Mouse (Mus musculus) thymus, postnatal 25 days (tissue): ENCODE data around the gene Rhbdf2.
A peak's percentile ranks its signal among the peaks of the same experiment; 100 is the strongest.

Experiments used
- DNase-seq: peaks from one replicate; pipeline ENCODE4 v3.0.0; 2022

The Rhbdf2 gene

GRCm38 (mm10) chr11:116658238-116658637 is 31.4 kb upstream of the Rhbdf2 start:
- DNase-seq: no peak

GRCm38 (mm10) chr11:116657311-116658223 is 30.7 kb upstream of the Rhbdf2 start:
- DNase-seq: peak; percentile 42

- DNase-seq: no peak
Measured at GRCm38 (mm10) chr11:116656348-116657191, 29.8 kb upstream of the Rhbdf2 start.

GRCm38 (mm10) chr11:116654255-116654821 is 27.5 kb upstream of the Rhbdf2 start, which contains the start of gene Cygb:
Cygb (minus strand) TSS chr11:116654313.
- DNase-seq: no peak

- DNase-seq: no peak
Measured at GRCm38 (mm10) chr11:116653709-116654221, 26.9 kb upstream of the Rhbdf2 start.

GRCm38 (mm10) chr11:116653234-116653633 is 26.4 kb upstream of the Rhbdf2 start, which contains the start of gene Prcd:
Prcd (plus strand) TSS chr11:116653534.
- DNase-seq: no peak

- no peak for DNase-seq
Measured at GRCm38 (mm10) chr11:116652330-116653098, 25.7 kb upstream of the Rhbdf2 start.

GRCm38 (mm10) chr11:116651339-116651738 is 24.5 kb upstream of the Rhbdf2 start:
- DNase-seq: no peak

GRCm38 (mm10) chr11:116650811-116651210 is 24.0 kb upstream of the Rhbdf2 start:
- DNase-seq: no peak

- DNase-seq: no peak
Measured at GRCm38 (mm10) chr11:116649711-116650337, 23.0 kb upstream of the Rhbdf2 start.

GRCm38 (mm10) chr11:116648976-116649375 is 22.2 kb upstream of the Rhbdf2 start:
- no peak for DNase-seq

GRCm38 (mm10) chr11:116648213-116648921 is 21.5 kb upstream of the Rhbdf2 start:
- DNase-seq: no peak

- DNase-seq: no peak
Measured at GRCm38 (mm10) chr11:116647340-116647991, 20.6 kb upstream of the Rhbdf2 start.

GRCm38 (mm10) chr11:116646771-116647170 is 20.0 kb upstream of the Rhbdf2 start:
- no peak for DNase-seq

- no peak for DNase-seq
Measured at GRCm38 (mm10) chr11:116646136-116646535, 19.3 kb upstream of the Rhbdf2 start.

- no peak for DNase-seq
Measured at GRCm38 (mm10) chr11:116645446-116646110, 18.8 kb upstream of the Rhbdf2 start.

- DNase-seq: no peak
Measured at GRCm38 (mm10) chr11:116644225-116645112, 17.6 kb upstream of the Rhbdf2 start.

- no peak for DNase-seq
Measured at GRCm38 (mm10) chr11:116643579-116644224, 16.9 kb upstream of the Rhbdf2 start.
